Mouse (Mus musculus) heart, postnatal 0 days (tissue): ENCODE data around the gene Ptprb.

ENCODE experiments used
- CTCF ChIP-seq: IDR thresholded peaks from 2 replicates; pipeline ENCODE4 v1.5.1; 2016; ENCODE audit warnings: antibody characterized with exemption, control low read depth, low read depth
- EP300 ChIP-seq: IDR thresholded peaks from 2 replicates; pipeline ENCODE4 v1.6.1; 2016; ENCODE audit warnings: antibody characterized with exemption, low read depth

DNA sequence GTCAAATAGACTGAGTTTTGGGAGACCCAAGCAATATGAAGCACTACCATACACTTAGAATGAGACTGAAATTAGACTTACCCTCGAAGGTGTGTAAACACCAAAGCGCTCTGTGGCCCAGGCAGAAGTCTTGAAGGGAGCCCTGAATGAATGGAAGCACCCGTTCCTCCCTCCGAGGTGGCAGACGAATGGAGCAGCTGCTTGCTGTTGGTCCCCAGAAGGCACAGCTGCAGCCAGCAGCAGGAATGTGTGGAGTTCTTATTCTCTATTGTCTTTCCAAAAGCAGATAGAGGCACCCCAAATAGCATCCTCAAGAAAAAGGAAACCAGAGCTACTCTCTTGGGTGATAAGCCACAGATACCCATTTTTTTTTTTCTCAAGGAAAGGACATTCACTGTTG is 79.0 kb downstream of the Ptprb start:
- TF ChIP-seq EP300 (no peak), CTCF (no peak)
